Mouse (Mus musculus): ENCODE measurements around the gene Vmn2r89. TPM values are rescaled to one million over a fixed set of nuclear protein-coding genes. Genes with fewer than 3 reads are reported as not detected.

Gene Vmn2r89
- polyA plus RNA-seq, 1 experiment from 2014 or later: not detected

GRCm38 (mm10) chr14:51507416-51507815 lies 55.8 kb downstream of the Vmn2r89 start:
- Histone ChIP-seq H3K4me2 (replicated peaks; ENCODE audit: low read depth) (no peak overlapping the region), H3K9me3 (ENCODE audit: control insufficient read depth, low read length) (no peaks in the 10 kb centered on the region), H3K27ac (replicated peaks) (no peak overlapping the region), H3K9ac (ENCODE audit: low read length) (no peak overlapping the region), H3K27me3 (ENCODE audit: control insufficient read depth, insufficient read depth, low read length) (no peaks in the 10 kb centered on the region), H3K4me3 (ENCODE audit: low read depth, low read length) (no peak overlapping the region), H3K36me3 (ENCODE audit: control insufficient read depth, insufficient read depth, low read length) (no peaks in the 10 kb centered on the region), H3K4me1 (replicated peaks; ENCODE audit: control insufficient read depth, insufficient read depth) (no peaks in the 10 kb centered on the region)
- TF ChIP-seq EP300 (optimal IDR thresholded peaks at IDR 0.05) (no peak), CTCF (IDR thresholded peaks at IDR 0.05; ENCODE audit: low read depth) (no peak)
- WGBS: 96% methylated on average over 8 of the region's 8 CpGs
- no peak for ATAC-seq (ENCODE audit: low FRiP score, low TSS enrichment)
- DNase-seq (ENCODE audit: low spot score): peak; percentile 11

Other genes starting within 250 kb of the Vmn2r89 start
- not detected in 2 replicates for gene Ear14, start 248.5 kb upstream of the Vmn2r89 start, polyA plus RNA-seq (2015; fragmentation: Nextera tagmentation; extraction: Ambion mirVana)
- gene Rnase2a, start 195.7 kb upstream of the Vmn2r89 start, polyA plus RNA-seq (2015; fragmentation: Nextera tagmentation; extraction: Ambion mirVana): not detected in 2 replicates
- not detected in 2 replicates for gene Gm7247, start 90.1 kb upstream of the Vmn2r89 start, polyA plus RNA-seq (2015; fragmentation: Nextera tagmentation; extraction: Ambion mirVana)
- gene Vmn2r88, start 41.0 kb upstream of the Vmn2r89 start, polyA plus RNA-seq (2015; fragmentation: Nextera tagmentation; extraction: Ambion mirVana): not detected in 2 replicates
- not detected in 2 replicates for gene Gm5622, start 100.9 kb downstream of the Vmn2r89 start, polyA plus RNA-seq (2015; fragmentation: Nextera tagmentation; extraction: Ambion mirVana)
- not detected in 2 replicates for gene Gm17175, start 122.2 kb downstream of the Vmn2r89 start, polyA plus RNA-seq (2015; fragmentation: Nextera tagmentation; extraction: Ambion mirVana)
- not detected in 2 replicates for gene Gm17174, start 140.3 kb downstream of the Vmn2r89 start, polyA plus RNA-seq (2015; fragmentation: Nextera tagmentation; extraction: Ambion mirVana)
- gene Gm17078, start 159.5 kb downstream of the Vmn2r89 start, polyA plus RNA-seq (2015; fragmentation: Nextera tagmentation; extraction: Ambion mirVana): not detected in 2 replicates
- gene Gm4181, start 183.8 kb downstream of the Vmn2r89 start, polyA plus RNA-seq (2015; fragmentation: Nextera tagmentation; extraction: Ambion mirVana): not detected in 2 replicates
- gene Gm17079, start 243.6 kb downstream of the Vmn2r89 start, polyA plus RNA-seq (2015; fragmentation: Nextera tagmentation; extraction: Ambion mirVana): not detected in 2 replicates